Mouse (Mus musculus) monocyte, adult 2 months (primary cell): ENCODE measurements around the gene Klhl6.
"Not testable (repeated sequence)": the region's sequence is repeated elsewhere in the genome, so short reads cannot be mapped to it uniquely, and the experiment has no call there.

ENCODE experiments used
- DNase-seq, 2 experiments: peaks; one replicate each; pipeline ENCODE4 v3.0.0; 2022; ENCODE audit warnings: low spot score in 2 of 2, low read depth in 1 of 2

The Klhl6 gene

GRCm38 (mm10) chr16:19982537-19983257 lies at the start of gene Klhl6:
Gene Klhl6, minus strand, starts transcription at chr16:19983037.
- no peak for DNase-seq

- DNase-seq: not testable (repeated sequence)
Measured at GRCm38 (mm10) chr16:20027241-20027640, 44.4 kb upstream of the Klhl6 start.

- DNase-seq: no peak
Measured at GRCm38 (mm10) chr16:20022821-20023220, 40.0 kb upstream of the Klhl6 start.

GRCm38 (mm10) chr16:20021848-20022247 lies 39.0 kb upstream of the Klhl6 start:
- no peak for DNase-seq

- no peak for DNase-seq
Measured at GRCm38 (mm10) chr16:20012647-20013046, 29.8 kb upstream of the Klhl6 start.

- no peak for DNase-seq
Measured at GRCm38 (mm10) chr16:20006066-20006465, 23.2 kb upstream of the Klhl6 start.

GRCm38 (mm10) chr16:20000286-20000685 lies 17.4 kb upstream of the Klhl6 start:
- DNase-seq: peak; percentile 14 to 29

- no peak for DNase-seq
Measured at GRCm38 (mm10) chr16:19997616-19998015, 14.8 kb upstream of the Klhl6 start.

GRCm38 (mm10) chr16:19996913-19997312 lies 14.1 kb upstream of the Klhl6 start:
- not testable (repeated sequence) for DNase-seq

GRCm38 (mm10) chr16:19995818-19996217 lies 13.0 kb upstream of the Klhl6 start:
- DNase-seq: no peak

GRCm38 (mm10) chr16:19993278-19993677 lies 10.4 kb upstream of the Klhl6 start:
- DNase-seq: no peak

- no peak for DNase-seq
Measured at GRCm38 (mm10) chr16:19990536-19990935, 7.7 kb upstream of the Klhl6 start.

- DNase-seq: no peak
Measured at GRCm38 (mm10) chr16:19987589-19987988, 4.8 kb upstream of the Klhl6 start.

- no peak for DNase-seq
Measured at GRCm38 (mm10) chr16:19984884-19985643, 2.2 kb upstream of the Klhl6 start.

- DNase-seq: no peak
Measured at GRCm38 (mm10) chr16:19983559-19983958, 722 bp upstream of the Klhl6 start.

GRCm38 (mm10) chr16:19981684-19982083 lies 1.2 kb downstream of the Klhl6 start:
- no peak for DNase-seq

GRCm38 (mm10) chr16:19981006-19981405 lies 1.8 kb downstream of the Klhl6 start:
- DNase-seq: no peak

GRCm38 (mm10) chr16:19979755-19980154 lies 3.1 kb downstream of the Klhl6 start:
- DNase-seq: no peak

GRCm38 (mm10) chr16:19977282-19977681 lies 5.6 kb downstream of the Klhl6 start:
- DNase-seq: no peak

GRCm38 (mm10) chr16:19976825-19977224 lies 6.0 kb downstream of the Klhl6 start:
- no peak for DNase-seq

GRCm38 (mm10) chr16:19975432-19975831 lies 7.4 kb downstream of the Klhl6 start:
- no peak for DNase-seq

- DNase-seq: peak; percentile 46 to 63
Measured at GRCm38 (mm10) chr16:19973480-19973879, 9.4 kb downstream of the Klhl6 start.
